Mouse (Mus musculus): Measurements from ENCODE around the gene Gm44502.

Gm44502 gene

GRCm38 (mm10) chr15:89399716-89400115, 29.8 kb downstream of the Gm44502 start:
- no peak for DNase-seq (ENCODE audit: low read depth, low spot score)

- DNase-seq (ENCODE audit: low read depth, low spot score): no peak
These were observed 31.4 kb downstream of the Gm44502 start for GRCm38 (mm10) chr15:89398146-89398545.

GRCm38 (mm10) chr15:89396883-89397282, 32.6 kb downstream of the Gm44502 start:
- DNase-seq (ENCODE audit: low read depth, low spot score): no peak

- DNase-seq (ENCODE audit: low read depth, low spot score): no peak
These were observed 39.4 kb downstream of the Gm44502 start for GRCm38 (mm10) chr15:89390081-89390480.

GRCm38 (mm10) chr15:89387127-89387526, 42.4 kb downstream of the Gm44502 start:
- DNase-seq (ENCODE audit: low read depth, low spot score): no peak

- no peak for DNase-seq (ENCODE audit: low read depth, low spot score)
These were observed 44.9 kb downstream of the Gm44502 start, which contains the start of gene Klhdc7b for GRCm38 (mm10) chr15:89384617-89385016. Gene Klhdc7b, plus strand, starts transcription at chr15:89384917.

GRCm38 (mm10) chr15:89379429-89379828, 50.1 kb downstream of the Gm44502 start:
- no peak for DNase-seq (ENCODE audit: low read depth, low spot score)

GRCm38 (mm10) chr15:89378831-89379401, 50.6 kb downstream of the Gm44502 start, which contains the start of gene Odf3b:
Gene Odf3b, minus strand, starts transcription at chr15:89379282.
- DNase-seq (ENCODE audit: low read depth, low spot score): no peak

- no peak for DNase-seq (ENCODE audit: low read depth, low spot score)
These were observed 51.3 kb downstream of the Gm44502 start for GRCm38 (mm10) chr15:89377938-89378828.

- no peak for DNase-seq (ENCODE audit: low read depth, low spot score)
These were observed 52.1 kb downstream of the Gm44502 start for GRCm38 (mm10) chr15:89377362-89377761.

- no peak for DNase-seq (ENCODE audit: low read depth, low spot score)
These were observed 52.5 kb downstream of the Gm44502 start, which contains the start of gene Tymp for GRCm38 (mm10) chr15:89376957-89377356. Gene Tymp, minus strand, starts transcription at chr15:89377039.

GRCm38 (mm10) chr15:89376040-89376439, 53.5 kb downstream of the Gm44502 start:
- DNase-seq (ENCODE audit: low read depth, low spot score): no peak

GRCm38 (mm10) chr15:89374801-89375534, 54.5 kb downstream of the Gm44502 start:
- no peak for DNase-seq (ENCODE audit: low read depth, low spot score)

- DNase-seq (ENCODE audit: low read depth, low spot score): no peak
These were observed 55.2 kb downstream of the Gm44502 start for GRCm38 (mm10) chr15:89374340-89374739.

- peak; percentile 84 for DNase-seq (ENCODE audit: low read depth, low spot score)
These were observed 55.7 kb downstream of the Gm44502 start, which contains the start of gene Sco2 for GRCm38 (mm10) chr15:89373762-89374248. Gene Sco2, minus strand, starts transcription at chr15:89373846.

- DNase-seq (ENCODE audit: low read depth, low spot score): peak; percentile 67
These were observed 56.3 kb downstream of the Gm44502 start for GRCm38 (mm10) chr15:89373027-89373761.

- DNase-seq (ENCODE audit: low read depth, low spot score): no peak
These were observed 57.0 kb downstream of the Gm44502 start for GRCm38 (mm10) chr15:89372536-89372935.

GRCm38 (mm10) chr15:89372068-89372467, 57.4 kb downstream of the Gm44502 start:
- no peak for DNase-seq (ENCODE audit: low read depth, low spot score)

All from retina, postnatal 7 days (tissue).